Mouse (Mus musculus): ENCODE measurements around the gene Pcbd2.
A peak's percentile ranks its signal among the peaks of the same experiment; 100 is the strongest.
"Not testable (repeated sequence)": the region's sequence is repeated elsewhere in the genome, so short reads cannot be mapped to it uniquely, and the experiment has no call there.

Gene Pcbd2

DNA sequence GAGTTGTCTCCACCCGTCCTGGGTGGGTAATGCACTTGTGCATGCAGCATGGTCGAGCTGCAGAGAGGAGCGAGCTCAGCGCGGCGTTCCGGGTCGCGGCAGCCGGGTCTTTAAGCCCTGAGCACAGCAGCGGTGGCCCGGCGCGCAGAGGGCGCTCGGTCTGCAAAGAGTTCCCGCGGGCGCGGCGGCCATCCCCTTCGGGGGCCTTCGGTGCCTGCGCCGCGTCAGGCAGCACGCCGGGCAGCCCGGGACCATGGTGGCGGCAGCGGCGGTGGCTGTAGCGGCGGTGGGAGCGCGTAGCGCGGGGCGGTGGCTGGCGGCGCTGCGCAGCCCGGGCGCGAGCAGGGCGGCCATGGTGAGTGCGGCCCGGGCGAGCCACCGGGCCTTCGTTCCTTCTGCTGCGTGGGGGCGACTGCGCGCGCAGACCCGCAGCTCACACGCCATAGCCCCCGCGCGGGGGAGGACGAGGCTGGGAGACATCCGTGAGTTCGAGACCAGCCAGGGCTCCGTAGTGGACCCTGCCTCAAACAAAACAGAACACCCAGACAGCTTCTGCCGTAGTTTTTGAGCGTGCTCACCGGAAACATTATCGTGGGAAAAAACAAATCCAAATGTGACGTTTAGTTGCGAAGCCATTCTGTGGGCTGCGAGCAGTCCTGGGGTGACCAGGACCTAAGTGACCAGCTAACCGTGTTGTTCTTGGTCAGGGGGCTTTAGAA, at the start of gene Pcbd2:
Gene Pcbd2, plus strand, starts transcription at position 249 of the 719 bp plus-strand sequence.
- peak; percentile 91 for DNase-seq

DNA sequence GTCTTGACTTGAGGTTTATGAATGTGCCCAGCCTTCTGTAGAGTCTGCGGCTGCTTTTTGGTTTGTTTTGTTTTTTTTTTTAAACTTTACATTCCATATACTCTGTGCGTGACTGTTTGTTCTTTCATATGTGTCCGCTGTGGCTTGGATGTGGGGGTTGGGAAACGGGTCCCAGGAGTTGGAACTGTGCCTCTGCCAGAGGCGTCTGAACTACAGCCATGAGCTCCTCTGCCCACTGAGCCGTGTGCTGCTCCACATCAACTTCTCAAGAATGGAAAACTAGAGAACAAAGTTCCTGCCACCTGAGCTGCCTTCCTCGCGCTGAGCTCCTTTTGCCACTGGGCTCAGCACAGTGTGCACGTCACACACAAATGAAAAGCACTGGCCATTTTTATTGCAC, 45.0 kb upstream of the Pcbd2 start:
- DNase-seq: no peak

DNA sequence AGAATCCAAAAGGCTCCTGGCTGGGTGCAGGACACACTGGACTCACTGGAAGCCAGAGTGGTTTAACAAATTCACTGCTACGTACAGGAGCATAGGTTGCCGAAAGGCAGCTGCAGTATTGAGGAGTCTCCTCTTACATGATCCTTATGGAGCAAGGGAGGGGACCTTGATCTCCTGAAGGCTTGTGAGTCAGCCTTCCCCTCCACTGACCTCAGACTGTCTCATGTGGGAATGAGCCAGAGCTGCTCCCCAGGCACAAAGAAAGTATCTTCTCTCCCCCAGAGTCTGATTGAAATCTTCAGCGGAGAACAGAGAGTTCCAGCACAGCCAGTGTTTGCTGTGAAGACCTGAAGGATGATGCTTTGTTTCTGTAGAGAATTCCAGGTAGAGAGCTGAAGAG, 43.6 kb upstream of the Pcbd2 start:
- DNase-seq: no peak

DNA sequence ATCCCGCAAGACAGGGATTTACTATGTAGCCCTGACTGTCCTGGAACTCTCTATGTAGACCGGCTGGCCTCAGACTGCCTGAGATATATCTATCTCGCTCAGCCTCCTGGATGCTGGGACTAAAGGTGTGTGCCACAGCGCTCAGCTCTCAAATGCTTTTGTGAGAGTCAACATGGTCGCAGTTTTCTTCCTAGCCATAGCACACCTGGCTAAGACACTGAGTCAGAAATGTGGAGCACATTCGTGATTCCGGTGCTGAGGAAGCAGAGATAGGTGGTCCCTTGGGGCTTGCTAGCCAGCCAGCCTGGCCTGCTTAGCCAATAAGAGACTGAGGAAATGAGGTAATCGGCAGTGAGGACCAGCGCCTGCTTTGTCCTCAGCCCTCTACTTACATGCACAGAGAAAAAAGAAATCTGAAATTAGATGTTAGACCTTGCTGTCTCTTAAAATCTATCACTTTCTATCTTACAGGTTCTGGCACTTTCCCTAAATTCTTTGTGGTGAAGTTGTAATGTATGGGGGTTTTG, 41.0 kb upstream of the Pcbd2 start:
- peak; percentile 43 for DNase-seq

DNA sequence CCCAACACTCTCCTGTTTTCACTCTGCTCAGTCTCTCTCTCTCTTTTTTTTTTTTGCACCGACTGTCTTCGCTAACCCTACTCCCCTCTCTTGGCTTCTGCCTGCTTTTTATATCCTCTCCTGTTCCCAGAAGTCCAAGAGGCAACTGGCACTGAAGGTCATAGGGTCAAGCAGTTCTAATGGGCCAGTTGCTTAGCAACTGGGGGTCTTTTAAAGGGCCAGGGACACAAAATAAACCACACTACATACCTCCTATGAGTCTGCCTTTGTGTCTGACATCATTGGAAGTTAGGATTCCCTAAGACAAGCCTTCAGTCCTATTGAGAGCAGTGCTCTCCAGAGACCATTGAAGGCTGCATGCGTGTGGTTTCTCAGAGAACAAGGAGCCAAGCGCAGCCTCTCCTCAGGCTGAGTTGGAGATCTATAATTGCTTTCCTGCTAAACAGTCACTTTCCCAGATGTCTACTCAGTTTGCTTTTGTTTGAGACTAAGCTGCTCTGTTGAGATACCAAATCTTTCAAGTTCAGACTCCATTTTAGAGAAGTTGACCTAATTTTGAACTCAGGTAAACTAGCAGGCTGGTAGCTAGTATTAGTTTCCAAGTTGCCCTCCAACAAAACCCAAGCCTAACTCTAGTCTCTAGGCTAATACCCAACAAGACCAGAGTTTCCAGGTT, 39.1 kb upstream of the Pcbd2 start:
- DNase-seq: peak; percentile 80

DNA sequence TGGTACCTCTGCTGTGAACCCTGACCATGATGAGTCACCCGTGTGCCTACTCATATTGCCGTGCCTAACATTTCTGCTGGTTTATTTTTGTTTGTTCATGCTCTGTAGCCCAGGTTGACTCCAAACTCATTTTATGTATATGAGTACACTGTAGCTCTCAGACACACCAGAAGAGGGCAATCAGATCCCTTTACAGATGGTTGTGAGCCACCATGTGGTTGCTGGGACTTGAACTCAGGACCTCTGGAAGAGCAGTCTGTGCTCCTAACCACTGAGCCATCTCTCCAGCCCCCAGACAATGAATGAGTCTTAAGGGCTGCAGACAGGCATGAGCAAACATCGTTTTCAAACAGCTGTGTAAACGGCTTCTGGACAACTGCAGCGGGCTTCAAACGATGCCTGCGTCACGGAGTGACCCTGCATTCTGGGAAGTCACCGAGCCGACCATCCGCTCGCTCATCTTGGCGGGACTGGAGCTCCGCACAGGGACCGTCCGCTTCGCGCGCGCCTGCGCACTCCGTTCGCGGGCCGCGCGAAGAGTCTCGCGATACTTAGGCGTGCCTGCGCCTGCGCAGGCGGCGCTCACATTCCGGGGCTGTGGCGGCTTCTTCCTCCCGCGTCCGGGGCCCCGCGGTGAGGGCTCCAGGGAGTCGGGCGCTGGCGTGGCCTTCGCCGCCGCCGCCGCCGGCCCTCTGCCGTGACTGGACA, 34.5 kb upstream of the Pcbd2 start, which contains the start of gene B230219D22Rik:
Gene B230219D22Rik, plus strand, starts transcription at position 590 of the 708 bp plus-strand sequence.
- DNase-seq: peak; percentile 96

DNA sequence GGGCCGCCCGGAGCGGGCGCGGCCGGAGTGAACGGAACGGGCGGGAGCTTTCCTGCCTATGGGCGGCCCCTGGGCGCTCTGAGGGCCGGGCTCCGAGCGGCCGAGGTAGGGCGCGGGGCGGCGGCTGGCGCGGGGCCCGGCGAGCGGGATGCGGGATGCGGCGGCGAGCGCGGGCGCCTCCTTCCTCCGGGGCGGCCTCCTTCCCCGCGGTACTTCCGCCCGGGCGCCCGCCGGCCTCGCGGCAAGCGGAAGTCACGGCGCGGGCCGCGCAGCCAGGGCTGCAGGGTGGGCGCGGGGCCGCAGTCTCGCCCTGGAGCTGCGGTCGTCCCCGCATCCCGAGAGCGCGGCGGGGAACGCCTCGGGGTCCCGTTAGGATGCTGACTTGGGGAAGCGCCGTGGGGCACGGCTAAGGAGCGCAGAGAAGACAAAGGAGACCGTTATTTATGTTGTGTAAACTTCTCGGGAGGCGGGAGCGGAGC, 33.9 kb upstream of the Pcbd2 start:
- DNase-seq: peak; percentile 71

DNA sequence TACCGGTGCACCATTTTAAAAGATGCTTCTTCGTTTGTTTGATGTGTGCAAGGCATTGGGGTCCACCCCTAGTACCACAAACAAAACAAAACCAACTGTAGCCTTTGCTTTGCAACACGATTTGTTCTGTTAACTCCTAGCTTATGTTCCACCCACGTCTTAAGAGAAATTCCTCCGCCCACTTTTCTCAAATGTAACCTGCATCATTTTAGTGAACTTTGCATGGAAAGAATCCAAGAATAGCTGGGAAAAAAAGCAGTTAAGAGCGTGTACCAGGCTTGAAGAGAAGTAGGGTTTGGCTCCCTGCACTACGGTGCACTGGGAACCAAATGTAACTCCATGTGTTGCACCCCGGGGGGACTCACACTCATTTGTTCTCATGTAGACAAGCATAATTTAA, 33.1 kb upstream of the Pcbd2 start:
- no peak for DNase-seq

DNA sequence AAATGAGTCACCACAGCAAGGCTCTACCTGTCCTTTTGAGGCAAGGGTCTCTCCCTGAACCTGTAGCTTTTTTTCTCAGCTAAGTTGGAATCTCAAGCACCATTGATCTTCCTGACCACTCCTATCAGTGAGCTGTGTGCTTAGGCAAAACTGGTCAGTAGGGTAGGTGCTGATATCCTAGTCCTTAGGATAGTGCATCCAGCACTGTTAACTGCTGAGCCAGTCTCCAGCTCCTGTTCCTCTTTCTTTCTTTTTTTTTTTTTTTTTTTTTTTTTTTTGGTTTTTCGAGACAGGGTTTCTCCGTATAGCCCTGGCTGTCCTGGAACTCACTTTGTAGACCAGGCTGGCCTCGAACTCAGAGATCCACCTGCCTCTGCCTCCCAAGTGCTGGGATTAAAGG, 31.2 kb upstream of the Pcbd2 start:
- DNase-seq: not testable (repeated sequence)

DNA sequence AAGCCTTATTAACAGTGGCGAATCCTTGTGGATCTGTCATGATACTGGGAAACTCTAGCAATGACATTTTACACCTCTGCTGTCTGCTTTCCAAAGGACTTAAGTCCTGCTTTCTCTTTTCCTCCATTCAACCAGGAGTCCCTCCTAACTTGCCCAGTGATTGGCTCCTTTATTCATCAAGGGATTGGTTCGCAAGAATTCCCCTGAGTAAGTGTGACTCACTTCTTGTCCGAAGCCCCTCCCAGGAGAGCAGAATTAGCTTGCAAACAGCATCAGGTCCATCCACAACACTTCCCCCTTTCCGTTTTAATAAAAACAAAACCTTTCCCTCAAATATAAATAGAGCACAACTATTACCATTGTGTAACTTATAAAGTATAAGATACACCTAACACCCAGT, 22.9 kb upstream of the Pcbd2 start:
- no peak for DNase-seq

DNA sequence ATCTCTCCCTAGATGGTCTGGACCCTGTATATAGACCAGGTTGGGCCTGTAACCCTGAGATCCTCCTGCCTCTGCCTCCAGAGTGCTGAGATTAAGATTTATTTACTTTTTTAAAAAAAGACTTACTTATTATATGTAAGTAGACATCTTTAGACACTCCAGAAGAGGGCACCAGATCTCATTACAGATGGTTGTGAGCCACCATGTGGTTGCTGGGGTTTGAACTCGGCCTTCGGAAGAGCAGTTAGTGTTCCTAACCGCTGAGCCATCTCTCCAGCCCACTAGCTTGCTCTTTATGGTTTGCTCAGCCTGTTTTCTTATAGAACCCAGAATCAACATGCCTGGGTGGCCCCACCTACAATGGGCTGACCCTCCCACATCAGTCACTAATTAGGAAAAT, 14.3 kb upstream of the Pcbd2 start:
- no peak for DNase-seq

DNA sequence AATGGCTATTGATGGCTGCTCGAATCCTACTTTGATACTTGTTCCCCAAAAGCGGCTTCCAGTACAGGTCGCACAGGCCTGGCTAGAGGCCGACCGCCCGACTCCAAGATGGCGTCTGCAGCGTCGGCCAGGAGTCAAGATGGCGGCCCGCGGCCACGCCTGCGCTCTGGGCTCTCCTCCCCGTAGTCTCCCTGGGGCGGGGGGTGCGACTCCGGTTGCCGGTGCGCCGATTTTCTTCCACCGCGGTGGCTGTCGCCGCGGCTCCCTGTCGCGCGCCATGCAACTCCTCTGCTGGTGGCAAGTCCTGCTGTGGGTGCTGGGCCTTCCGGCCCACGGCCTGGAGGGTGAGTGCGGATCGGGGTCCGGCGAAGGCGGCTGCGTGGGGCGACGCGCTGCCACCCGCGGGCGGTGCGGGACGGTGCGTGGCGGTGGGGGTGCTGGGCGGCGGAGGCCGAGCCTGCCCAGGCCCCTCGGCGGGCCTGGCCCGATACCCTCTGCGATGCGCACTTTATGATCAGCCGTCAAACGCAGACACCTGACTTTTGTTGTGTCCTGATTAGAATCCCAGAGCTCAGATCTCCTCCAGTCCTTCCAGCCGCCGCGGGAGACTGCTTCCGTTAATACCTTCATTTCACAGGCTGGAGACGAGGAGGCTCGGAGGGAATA, 12.5 kb upstream of the Pcbd2 start, which contains the start of gene Txndc15:
Gene Txndc15, plus strand, starts transcription at position 150 of the 666 bp plus-strand sequence.
- DNase-seq: peak; percentile 93

DNA sequence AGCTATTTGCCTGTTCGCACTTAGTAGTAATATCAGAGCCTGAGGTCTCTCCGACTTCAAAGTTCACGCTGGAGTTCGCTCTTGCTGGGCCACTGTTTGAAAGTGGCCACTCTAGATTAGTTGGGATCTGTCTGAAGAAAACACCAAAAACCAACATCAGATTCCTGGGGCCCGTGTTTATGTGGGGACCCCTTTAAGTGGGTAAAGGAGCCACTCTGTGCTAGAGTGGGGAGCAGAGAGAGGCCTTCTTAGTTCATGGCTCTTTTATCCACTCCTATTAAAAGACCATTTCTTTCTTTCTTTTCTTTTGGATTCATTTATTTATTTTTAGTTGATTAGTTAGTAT, 12.0 kb upstream of the Pcbd2 start:
- no peak for DNase-seq

DNA sequence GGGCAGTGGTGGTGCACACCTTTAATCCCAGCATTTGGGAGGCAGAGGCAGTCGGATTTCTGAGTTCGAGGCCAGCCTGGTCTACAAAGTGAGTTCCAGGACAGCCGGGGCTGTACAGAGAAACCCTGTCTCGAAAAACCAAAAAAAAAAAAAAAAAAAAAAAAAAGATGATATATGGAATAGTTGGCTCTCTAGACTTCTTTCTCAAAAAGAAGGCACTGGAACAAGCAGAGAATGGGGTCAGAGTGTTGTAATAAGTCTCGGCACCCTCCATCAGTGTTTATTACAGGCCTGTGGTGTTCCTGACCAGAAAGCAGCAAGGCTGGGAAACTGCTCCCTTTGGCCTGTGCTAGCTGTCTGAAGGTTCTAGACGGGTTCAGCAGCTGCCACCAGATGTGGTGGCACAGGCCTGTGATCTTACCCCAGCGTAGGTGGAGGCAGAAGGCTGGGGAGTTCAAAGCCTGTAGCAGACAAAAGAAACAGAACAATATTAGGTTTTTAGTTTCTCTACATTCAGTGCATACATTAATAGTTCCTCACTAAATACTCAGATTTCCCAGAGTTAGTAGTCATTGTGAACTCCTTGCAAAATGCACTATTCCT, 11.2 kb upstream of the Pcbd2 start:
- no peak for DNase-seq

DNA sequence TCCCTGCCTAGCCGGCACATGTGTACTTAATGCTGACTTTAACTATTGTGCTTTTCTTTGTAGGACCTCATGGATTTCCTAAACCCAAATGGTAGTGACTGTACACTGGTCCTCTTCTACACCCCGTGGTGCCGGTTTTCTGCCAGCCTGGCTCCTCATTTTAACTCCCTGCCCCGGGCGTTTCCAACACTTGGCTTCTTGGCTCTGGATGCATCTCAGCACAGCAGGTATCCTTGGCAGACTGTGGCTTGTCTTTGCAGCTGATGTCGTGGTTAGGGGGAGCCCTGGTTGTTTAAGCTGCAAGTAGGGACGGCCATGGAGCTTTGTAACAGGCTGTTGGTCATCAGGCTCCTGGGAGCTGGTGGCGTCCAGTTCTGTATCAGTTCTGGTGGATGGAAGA, 5.7 kb upstream of the Pcbd2 start:
- DNase-seq: no peak

DNA sequence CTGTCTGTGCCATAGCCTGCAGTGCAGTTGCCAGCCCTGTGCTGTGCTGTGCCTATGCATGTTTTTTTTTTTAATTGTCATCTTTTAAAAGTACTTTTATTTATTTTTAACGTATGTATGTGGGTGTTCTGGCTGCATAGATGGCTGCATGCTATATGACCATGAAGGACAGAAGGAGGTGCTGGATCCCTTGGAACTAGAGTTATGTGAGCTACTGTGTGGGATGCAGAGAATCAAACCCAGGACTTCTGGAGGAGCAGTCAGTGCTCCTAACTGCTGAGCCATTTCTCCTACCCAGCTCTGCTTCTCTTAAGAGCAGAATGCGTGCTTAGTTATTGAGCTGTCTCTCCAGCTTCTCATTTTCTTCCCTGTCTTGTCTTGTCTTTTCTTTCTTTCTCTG, 5.2 kb upstream of the Pcbd2 start:
- no peak for DNase-seq

DNA sequence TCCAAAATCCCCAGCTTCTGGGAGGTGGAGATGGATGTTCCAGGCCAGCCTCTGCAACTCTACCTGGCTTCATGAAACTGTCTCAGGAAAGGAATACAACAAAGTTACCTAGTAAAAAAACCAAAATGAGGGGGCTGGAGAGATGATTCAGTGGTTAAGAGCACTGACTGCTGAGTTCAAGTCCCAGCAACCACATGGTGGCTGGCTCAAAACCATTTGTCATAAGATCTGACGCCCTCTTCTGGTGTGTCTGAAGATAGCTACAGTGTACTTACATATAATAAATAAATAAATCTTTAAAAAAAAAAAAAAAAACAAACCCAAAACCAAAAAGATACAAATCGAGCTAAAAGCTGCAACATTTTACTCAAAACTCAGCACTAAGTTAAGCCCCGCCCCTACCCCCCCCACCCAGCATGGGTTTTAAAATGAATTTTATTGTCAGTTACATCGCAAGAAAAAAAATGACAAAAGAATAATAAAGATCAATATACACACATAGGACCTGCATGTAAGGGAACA, 509 bp upstream of the Pcbd2 start:
- DNase-seq: peak; percentile 10

DNA sequence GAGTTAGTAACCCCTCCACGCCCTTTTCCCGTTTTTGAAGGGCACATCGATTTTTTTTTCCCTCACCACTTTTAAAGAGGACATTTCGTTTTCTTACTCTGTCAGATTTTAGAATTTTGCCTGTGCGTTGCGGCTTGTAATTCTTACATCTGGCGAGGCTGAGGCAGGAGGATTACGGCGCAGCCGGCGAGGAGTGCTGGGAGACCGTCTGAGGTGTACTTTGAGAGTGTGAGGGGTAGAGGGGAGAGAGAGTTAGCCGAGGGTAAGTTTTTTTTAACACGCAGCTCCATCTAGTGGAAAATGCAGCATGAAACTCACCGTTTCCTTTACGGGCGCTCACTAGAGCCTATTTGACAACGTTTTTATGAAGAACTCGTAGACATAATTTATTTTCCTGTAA, 671 bp downstream of the Pcbd2 start:
- peak; percentile 85 for DNase-seq

DNA sequence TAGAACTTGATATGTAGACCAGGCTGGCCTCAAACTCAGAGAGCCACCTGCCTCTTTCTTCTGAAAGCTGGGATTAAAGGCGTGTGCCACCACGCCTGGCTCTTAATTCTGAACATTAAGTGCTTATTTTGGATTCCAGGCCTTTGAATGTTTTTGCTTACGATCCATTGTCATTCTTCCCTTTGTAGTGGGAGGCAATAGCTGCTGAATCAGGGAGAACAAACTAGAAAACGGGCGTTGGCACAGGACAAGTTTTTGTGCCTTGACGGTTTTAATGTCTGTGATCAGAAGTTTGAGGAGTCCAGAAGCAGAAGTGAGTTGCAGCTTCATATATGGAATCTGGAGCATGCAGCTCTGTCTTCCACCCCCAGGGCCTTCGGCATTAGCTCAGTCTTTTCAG, 3.5 kb downstream of the Pcbd2 start:
- DNase-seq: no peak

DNA sequence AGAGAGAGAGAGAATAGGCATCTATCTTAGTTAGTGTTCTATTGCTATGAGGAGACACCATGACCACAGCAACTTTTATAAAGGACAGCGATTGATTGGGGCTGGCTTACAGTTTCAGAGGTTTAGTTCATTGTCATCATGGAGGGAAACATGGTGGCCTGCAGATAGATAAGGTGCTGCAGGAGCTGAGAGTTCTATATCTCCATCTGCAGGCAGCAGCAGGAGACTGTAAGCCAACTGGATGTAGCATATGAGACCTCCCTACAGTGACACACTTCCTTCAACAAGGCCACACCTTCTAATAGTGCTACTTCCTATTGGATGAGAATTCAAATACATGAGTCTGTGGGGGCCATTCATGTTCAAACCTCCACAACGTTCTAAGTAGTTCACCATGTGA, 5.0 kb downstream of the Pcbd2 start:
- DNase-seq: no peak

DNA sequence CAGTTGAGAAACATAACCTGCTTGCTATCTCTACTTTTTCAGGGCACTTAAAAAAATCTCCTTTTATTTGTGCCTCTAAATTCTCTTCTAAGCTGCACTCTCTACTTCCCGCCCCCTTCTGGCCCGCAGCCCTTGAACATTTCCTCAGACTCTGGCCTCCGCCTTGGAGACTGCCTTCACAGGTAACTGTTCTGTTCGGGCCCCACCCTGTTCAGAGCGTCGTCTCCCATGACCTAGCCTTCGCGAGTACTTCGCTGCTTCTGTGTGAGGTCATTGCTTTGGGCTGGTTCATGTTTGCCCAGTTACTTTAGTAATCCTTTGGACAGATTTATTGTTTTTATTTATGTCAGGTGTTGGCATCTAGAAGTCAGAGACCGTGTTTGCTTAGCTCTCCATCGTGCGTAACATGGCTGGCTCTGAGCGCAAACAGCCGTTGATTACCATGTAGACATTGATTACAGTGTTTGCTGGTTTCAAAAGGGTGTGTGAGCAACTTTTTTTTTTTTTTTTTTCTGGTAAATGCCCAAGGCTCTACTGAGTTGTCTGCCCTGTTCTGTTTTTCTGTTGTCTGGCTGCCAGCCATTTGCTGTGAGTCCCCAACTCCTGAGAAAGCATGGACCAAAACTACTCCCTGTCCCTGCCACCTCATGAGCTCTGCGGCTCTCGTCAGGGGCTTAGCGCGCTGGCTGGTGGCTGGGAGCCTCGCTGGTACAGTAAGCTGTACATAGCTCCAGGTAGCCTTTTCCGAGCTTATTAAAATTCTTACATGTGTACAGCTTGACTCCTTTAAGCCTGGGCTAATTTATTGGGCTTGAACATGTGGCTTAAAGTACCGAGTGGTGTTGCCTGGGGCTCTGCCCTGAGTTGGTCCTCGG, 6.7 kb downstream of the Pcbd2 start:
- no peak for DNase-seq

All from embryo, embryonic 11 days (tissue).